Mouse (Mus musculus) erythroblast, embryonic 14.5 days (primary cell): ENCODE data around the gene Olfr819. TPM values are rescaled to one million over a fixed set of nuclear protein-coding genes. Genes with fewer than 3 reads are reported as not detected.
"Not testable (repeated sequence)": the region's sequence is repeated elsewhere in the genome, so short reads cannot be mapped to it uniquely, and the experiment has no call there.

ENCODE experiments used
- H3K27me3 ChIP-seq: 2 replicates; pipeline ENCODE4 v1.6.1; 2012; ENCODE audit warnings: inconsistent platforms; ENCODE audit not compliant: control insufficient read depth
- H3K36me3 ChIP-seq: 2 replicates; pipeline ENCODE4 v1.6.1; 2012; ENCODE audit warnings: mild to moderate bottlenecking, inconsistent platforms; ENCODE audit not compliant: control insufficient read depth
- H3K4me1 ChIP-seq: 2 replicates; pipeline ENCODE4 v1.6.1; 2012; ENCODE audit warnings: inconsistent platforms; ENCODE audit not compliant: control insufficient read depth
- H3K4me3 ChIP-seq: replicated peaks from 2 replicates; pipeline ENCODE3; 2012; ENCODE audit warnings: moderate library complexity, mild to moderate bottlenecking, inconsistent platforms
- H3K9me3 ChIP-seq: 2 replicates; pipeline ENCODE4 v1.6.1; 2012; ENCODE audit warnings: low read length, inconsistent platforms, mixed read lengths; ENCODE audit not compliant: control insufficient read depth
- GATA1 ChIP-seq: IDR thresholded peaks from 2 replicates; pipeline ENCODE4 v1.6.1; 2012; ENCODE audit warnings: low read length, inconsistent platforms, mixed read lengths
- TAL1 ChIP-seq: IDR thresholded peaks from 3 replicates; pipeline ENCODE4 v1.6.1; 2012; ENCODE audit warnings: low read length, inconsistent platforms, mixed read lengths
- polyA plus RNA-seq: library from polyadenylated mRNA; stranded (reverse); fragments of >175 nt; gene quantifications from 2 replicates; pipeline ENCODE4 v1.2.3, GENCODE M21; 2012

Gene Olfr819
- polyA plus RNA-seq: not detected in 2 replicates

DNA sequence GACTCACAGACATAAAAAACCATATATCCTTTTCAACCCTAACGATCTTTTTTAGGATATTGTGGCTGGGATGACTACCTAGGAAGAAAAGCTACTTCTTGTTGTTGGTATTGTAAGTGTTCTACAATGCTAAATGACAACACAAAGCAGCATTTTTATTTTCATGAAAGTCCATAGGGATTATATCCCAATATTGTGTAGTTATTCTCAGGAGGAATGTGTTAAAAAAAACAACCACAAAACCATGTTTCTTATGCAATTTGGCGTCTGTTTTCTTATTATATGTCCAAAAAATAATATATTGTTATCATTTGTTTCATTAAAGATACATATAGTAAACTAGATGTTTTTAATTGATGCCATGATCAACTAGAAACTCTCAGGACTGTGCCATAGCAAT is at the start of gene Olfr819:
Gene Olfr819, minus strand, starts transcription at position 101 of the 400 bp plus-strand sequence.
- H3K9me3 ChIP-seq, H3K36me3 ChIP-seq, H3K4me1 ChIP-seq, H3K4me3 ChIP-seq, H3K27me3 ChIP-seq: not testable (repeated sequence)

- H3K9me3 ChIP-seq: no peaks in the 10 kb centered on the region
- TF ChIP-seq TAL1 (no peak), GATA1 (no peak)
- H3K27me3 ChIP-seq: no peaks in the 10 kb centered on the region
- no peaks in the 10 kb centered on the region for H3K4me1 ChIP-seq
- H3K4me3 ChIP-seq: no peak within 1 kb of the TSS
- no peaks in the 10 kb centered on the region for H3K36me3 ChIP-seq
Measured at GRCm38 (mm10) chr10:130012321-130012720, 45.3 kb upstream of the Olfr819 start, which contains the start of gene Olfr820. TSS of gene Olfr820 (plus strand) at chr10:130012621.

DNA sequence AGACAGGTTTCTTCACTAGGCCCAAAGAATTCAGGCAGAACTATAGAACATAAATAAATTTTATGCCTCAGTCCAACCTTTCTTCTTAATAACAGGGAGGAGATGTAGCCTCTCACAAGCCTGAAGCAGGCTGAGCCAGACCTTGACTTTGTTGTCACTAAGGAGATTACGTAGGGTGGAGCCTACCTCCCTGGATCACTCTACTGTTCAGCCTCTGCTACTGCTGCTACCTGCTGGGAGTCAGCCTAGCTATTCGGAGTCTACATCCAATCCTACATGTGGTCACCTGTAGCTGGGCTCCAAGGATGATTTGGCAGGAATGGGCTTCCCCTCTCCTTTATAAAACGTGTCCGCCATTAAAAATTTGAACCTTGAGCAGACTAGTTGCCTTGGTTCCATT is 38.3 kb upstream of the Olfr819 start:
- H3K9me3 ChIP-seq, H3K27me3 ChIP-seq, H3K4me3 ChIP-seq, H3K36me3 ChIP-seq, H3K4me1 ChIP-seq: not testable (repeated sequence)

- H3K27me3 ChIP-seq, H3K36me3 ChIP-seq, H3K4me1 ChIP-seq, H3K9me3 ChIP-seq, H3K4me3 ChIP-seq: not testable (repeated sequence)
Measured at GRCm38 (mm10) chr10:130004104-130004503, 37.0 kb upstream of the Olfr819 start.

GRCm38 (mm10) chr10:129984962-129985361 is 17.9 kb upstream of the Olfr819 start, which contains the start of gene Gm10310:
TSS of gene Gm10310 (minus strand) at chr10:129985062.
- H3K4me1 ChIP-seq, H3K36me3 ChIP-seq, H3K4me3 ChIP-seq, H3K9me3 ChIP-seq, H3K27me3 ChIP-seq: not testable (repeated sequence)

- H3K4me3 ChIP-seq, H3K4me1 ChIP-seq, H3K36me3 ChIP-seq, H3K27me3 ChIP-seq, H3K9me3 ChIP-seq: not testable (repeated sequence)
Measured at GRCm38 (mm10) chr10:129981867-129982266, 14.8 kb upstream of the Olfr819 start.

GRCm38 (mm10) chr10:129976040-129976439 is 9.0 kb upstream of the Olfr819 start, which contains the start of gene Olfr247:
TSS of gene Olfr247 (minus strand) at chr10:129976140.
- not testable (repeated sequence) for H3K9me3 ChIP-seq, H3K4me3 ChIP-seq, H3K4me1 ChIP-seq, H3K27me3 ChIP-seq, H3K36me3 ChIP-seq

GRCm38 (mm10) chr10:129972994-129973393 is 5.9 kb upstream of the Olfr819 start:
- not testable (repeated sequence) for H3K9me3 ChIP-seq, H3K4me3 ChIP-seq, H3K27me3 ChIP-seq, H3K4me1 ChIP-seq, H3K36me3 ChIP-seq

DNA sequence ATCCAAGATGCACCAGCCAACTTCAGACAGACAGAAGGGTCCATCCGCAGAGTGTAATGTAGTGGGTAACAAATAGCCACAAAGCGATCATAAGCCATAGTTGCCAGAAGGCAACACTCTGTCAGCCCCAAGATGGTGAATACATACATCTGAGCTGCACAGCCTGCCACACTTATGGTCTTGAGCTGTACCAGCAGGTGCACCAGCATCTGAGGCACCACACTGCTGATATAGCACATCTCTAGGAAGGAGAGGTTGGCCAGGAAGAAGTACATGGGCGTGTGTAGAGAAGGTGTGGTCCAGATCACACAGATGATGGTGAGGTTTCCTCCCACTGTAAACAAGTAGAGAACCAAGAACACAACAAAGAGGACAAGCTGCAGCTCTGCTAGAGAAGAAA is 834 bp downstream of the Olfr819 start:
- not testable (repeated sequence) for H3K9me3 ChIP-seq, H3K4me1 ChIP-seq, H3K36me3 ChIP-seq, H3K4me3 ChIP-seq, H3K27me3 ChIP-seq

DNA sequence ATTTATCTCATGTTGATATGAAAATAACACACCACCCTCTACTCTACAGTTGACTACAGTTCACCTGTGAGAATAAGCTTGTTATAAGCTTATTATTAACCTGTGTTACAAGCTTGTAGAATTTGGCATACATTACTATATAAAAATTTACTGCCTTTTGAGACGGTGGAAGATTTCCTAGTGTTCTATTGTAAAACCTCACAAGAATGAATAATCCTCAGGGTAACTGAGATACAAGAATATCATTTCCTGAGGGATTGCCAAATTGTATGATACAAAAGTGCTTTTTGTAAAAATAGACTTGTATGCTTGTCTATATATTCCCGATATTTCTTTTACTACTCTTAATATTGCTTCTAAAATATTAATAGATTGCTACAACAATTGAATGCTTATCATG is 18.1 kb downstream of the Olfr819 start, which contains the start of gene Olfr818:
Gene Olfr818, minus strand, starts transcription at position 101 of the 400 bp plus-strand sequence.
- Histone ChIP-seq H3K4me3 (no peak within 1 kb of the TSS), H3K27me3 (no peaks in the 10 kb centered on the region), H3K9me3 (peaks cover 2% of the 10 kb centered on the region; the same call in 1 of the 2 replicates), H3K4me1 (no peaks in the 10 kb centered on the region), H3K36me3 (no peaks in the 10 kb centered on the region)
- TF ChIP-seq GATA1: no peak
- no peak for TF ChIP-seq TAL1

- TF ChIP-seq TAL1 (no peak), GATA1 (no peak)
Measured at GRCm38 (mm10) chr10:129915497-129915896, 51.6 kb downstream of the Olfr819 start, which contains the start of gene Olfr816. TSS of gene Olfr816 (minus strand) at chr10:129915597.

More at GRCm38 (mm10) chr10:129915497-129915896, 51.6 kb downstream of the Olfr819 start, which contains the start of gene Olfr816:
- no peaks in the 10 kb centered on the region for H3K4me1 ChIP-seq
- no peaks in the 10 kb centered on the region for H3K9me3 ChIP-seq
- H3K27me3 ChIP-seq: no peaks in the 10 kb centered on the region
- no peaks in the 10 kb centered on the region for H3K36me3 ChIP-seq
- no peak within 1 kb of the TSS for H3K4me3 ChIP-seq

Other genes with a start within 250 kb of the Olfr819 start
- not detected in 2 replicates for gene Olfr805, start 237.9 kb downstream of the Olfr819 start, polyA plus RNA-seq
- not detected in 2 replicates for gene Olfr806, start 225.3 kb downstream of the Olfr819 start, polyA plus RNA-seq
- not detected in 2 replicates for gene Olfr807, start 209.5 kb downstream of the Olfr819 start, polyA plus RNA-seq
- not detected in 2 replicates for gene Olfr808, start 201.8 kb downstream of the Olfr819 start, polyA plus RNA-seq
- gene Olfr809, start 192.6 kb downstream of the Olfr819 start, polyA plus RNA-seq: not detected in 2 replicates
- not detected in 2 replicates for gene Olfr810, start 172.3 kb downstream of the Olfr819 start, polyA plus RNA-seq
- not detected in 2 replicates for gene Olfr811, start 162.9 kb downstream of the Olfr819 start, polyA plus RNA-seq
- gene Olfr812, start 121.2 kb downstream of the Olfr819 start, polyA plus RNA-seq: not detected in 2 replicates
- gene Olfr813, start 111.9 kb downstream of the Olfr819 start, polyA plus RNA-seq: not detected in 2 replicates
- not detected in 2 replicates for gene Olfr814, start 87.4 kb downstream of the Olfr819 start, polyA plus RNA-seq
- gene Olfr815, start 61.4 kb downstream of the Olfr819 start, polyA plus RNA-seq: not detected in 2 replicates
- gene Olfr816, start 51.7 kb downstream of the Olfr819 start, polyA plus RNA-seq: not detected in 2 replicates
- gene Olfr818, start 18.2 kb downstream of the Olfr819 start, polyA plus RNA-seq: not detected in 2 replicates
- 0.02 TPM in 1 of 2 replicates, not detected in the other for gene Olfr247, start 8.9 kb upstream of the Olfr819 start, polyA plus RNA-seq
- gene Gm10310, start 17.8 kb upstream of the Olfr819 start, polyA plus RNA-seq: not detected in 2 replicates
- 0.01 TPM in 1 of 2 replicates, not detected in the other for gene Olfr820, start 45.4 kb upstream of the Olfr819 start, polyA plus RNA-seq
- gene Olfr821, start 63.1 kb upstream of the Olfr819 start, polyA plus RNA-seq: not detected in 2 replicates
- not detected in 2 replicates for gene Olfr822, start 103.9 kb upstream of the Olfr819 start, polyA plus RNA-seq
- not detected in 2 replicates for gene Olfr823, start 148.1 kb upstream of the Olfr819 start, polyA plus RNA-seq
- gene Olfr824, start 162.7 kb upstream of the Olfr819 start, polyA plus RNA-seq: 0.01 TPM in 1 of 2 replicates, not detected in the other
- gene Olfr825, start 199.5 kb upstream of the Olfr819 start, polyA plus RNA-seq: not detected in 2 replicates
- gene Olfr826, start 216.9 kb upstream of the Olfr819 start, polyA plus RNA-seq: not detected in 2 replicates
- gene Olfr827, start 247.1 kb upstream of the Olfr819 start, polyA plus RNA-seq: under 0.01 TPM in 1 of 2 replicates, not detected in the other